Mouse (Mus musculus) neural tube, embryonic 15.5 days (tissue): ENCODE measurements at regions not wholly inside any gene's neighbourhood (a gene's known extent, or its start where the extent isn't known, plus 50 kb on each side); places are given as distances from the start of the nearest gene placed in this dataset.

Source experiments
- ATAC-seq: fragments of 200-750 bp; cut with Nextera tagmentation; 2 replicates; pipeline ENCODE4 v1.8.0; 2017; ENCODE audit warnings: mild to moderate bottlenecking, moderate TSS enrichment, moderate library complexity; ENCODE audit not compliant: low FRiP score
- H3K27ac ChIP-seq: fragments of 300-500 bp; sonication (generic); replicated peaks from 2 replicates; pipeline ENCODE4 v1.5.1; 2015; ENCODE audit warnings: mild to moderate bottlenecking, inconsistent platforms
- H3K27me3 ChIP-seq: fragments of 300-500 bp; sonication (generic); replicated peaks from 2 replicates; pipeline ENCODE4 v1.6.1; 2015; ENCODE audit warnings: inconsistent platforms
- H3K36me3 ChIP-seq: fragments of 300-500 bp; sonication (generic); 2 replicates; pipeline ENCODE4 v1.6.1; 2015; ENCODE audit warnings: inconsistent platforms
- H3K4me1 ChIP-seq: fragments of 300-500 bp; sonication (generic); 2 replicates; pipeline ENCODE4 v1.6.1; 2015; ENCODE audit warnings: inconsistent platforms
- H3K4me2 ChIP-seq: fragments of 300-500 bp; sonication (generic); 2 replicates; pipeline ENCODE4 v1.6.1; 2015; ENCODE audit warnings: inconsistent platforms, mild to moderate bottlenecking, moderate library complexity
- H3K4me3 ChIP-seq: fragments of 300-500 bp; sonication (generic); replicated peaks from 2 replicates; pipeline ENCODE4 v1.5.1; 2015; ENCODE audit warnings: mild to moderate bottlenecking, inconsistent platforms
- H3K9ac ChIP-seq: fragments of 300-500 bp; sonication (generic); replicated peaks from 2 replicates; pipeline ENCODE4 v1.6.1; 2015; ENCODE audit warnings: mild to moderate bottlenecking, inconsistent platforms
- H3K9me3 ChIP-seq: fragments of 300-500 bp; sonication (generic); replicated peaks from 2 replicates; pipeline ENCODE4 v1.6.1; 2016; ENCODE audit warnings: inconsistent platforms
- WGBS: fragments of 180-500 bp; shearing (Covaris S2); methylation state at CpG from one replicate; pipeline ENCODE4 v1.1.7; 2015; ENCODE audit warnings: mixed read lengths; 5-methylcytosine and 5-hydroxymethylcytosine counted together

DNA sequence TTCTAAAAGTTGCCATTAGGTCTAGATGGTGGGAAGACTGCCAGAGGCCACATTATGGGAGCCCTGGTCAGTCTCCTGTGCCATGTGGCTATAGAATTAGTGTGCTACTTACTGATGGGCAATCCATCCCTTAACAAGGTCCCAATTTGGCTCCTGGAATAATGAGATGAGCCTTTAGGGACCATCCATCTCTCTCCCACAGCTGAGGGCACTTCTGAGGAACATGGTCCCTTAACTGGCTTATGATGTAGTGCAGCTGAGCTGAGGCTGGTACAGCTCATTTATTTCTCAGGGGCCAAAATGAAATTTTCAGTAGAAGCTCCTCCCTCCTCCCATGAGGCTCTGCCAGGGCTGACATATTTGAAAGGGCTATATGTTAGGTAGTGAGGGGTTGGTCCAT, 697.9 kb downstream of the Hs3st4 start:
- 0 out of 2 replicates have a peak, but pooled peaks have one; percentile 17 for ATAC-seq

GRCm38 (mm10) chr7:124681212-124681611, 698.5 kb downstream of the Hs3st4 start:
- Histone ChIP-seq H3K9ac (no peak overlapping the region), H3K27ac (no peak overlapping the region), H3K4me1 (no peaks in the 10 kb centered on the region), H3K27me3 (no peaks in the 10 kb centered on the region), H3K9me3 (no peaks in the 10 kb centered on the region), H3K4me3 (no peak overlapping the region), H3K4me2 (no peak overlapping the region), H3K36me3 (no peaks in the 10 kb centered on the region)
- WGBS = 92% methylated on average over 10 of the region's 10 CpGs
- ATAC-seq = no peak

More for the DNA sequence above, 697.9 kb downstream of the Hs3st4 start:
- Histone ChIP-seq H3K4me2 (no peak overlapping the region), H3K4me1 (no peaks in the 10 kb centered on the region), H3K27me3 (no peaks in the 10 kb centered on the region), H3K9ac (no peak overlapping the region), H3K36me3 (no peaks in the 10 kb centered on the region), H3K27ac (no peak overlapping the region), H3K4me3 (no peak overlapping the region), H3K9me3 (no peaks in the 10 kb centered on the region)

DNA sequence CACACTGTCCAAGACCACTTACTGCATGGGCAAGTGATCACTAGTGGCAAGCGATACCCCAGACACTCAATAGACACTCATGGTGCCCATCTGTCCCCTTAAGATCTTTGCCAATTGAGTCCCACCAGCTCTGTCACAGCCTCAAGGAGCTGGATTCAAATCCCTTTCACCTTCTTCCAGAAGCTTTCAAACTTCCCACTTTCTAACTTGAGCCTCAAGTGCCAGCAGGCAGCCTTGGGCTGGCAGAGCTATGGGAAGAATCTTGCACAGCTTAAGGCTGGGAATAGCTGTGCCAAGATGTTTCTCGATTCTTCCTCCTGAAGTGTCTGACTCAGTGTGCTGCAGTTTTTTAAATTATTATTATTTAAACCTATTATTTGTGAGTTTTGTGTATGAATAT, 699.2 kb downstream of the Hs3st4 start:
- Histone ChIP-seq H3K4me2 (no peak overlapping the region), H3K27ac (no peak overlapping the region), H3K9ac (no peak overlapping the region), H3K9me3 (no peaks in the 10 kb centered on the region), H3K36me3 (no peaks in the 10 kb centered on the region), H3K4me1 (no peaks in the 10 kb centered on the region), H3K27me3 (no peaks in the 10 kb centered on the region), H3K4me3 (no peak overlapping the region)
- 99% methylated on average over 2 of the region's 2 CpGs for WGBS
- ATAC-seq = no peak

- no peak overlapping the region for H3K9ac ChIP-seq
- H3K36me3 ChIP-seq = no peaks in the 10 kb centered on the region
- H3K4me1 ChIP-seq = no peaks in the 10 kb centered on the region
- no peak for ATAC-seq
- H3K4me2 ChIP-seq = no peak overlapping the region
- no peaks in the 10 kb centered on the region for H3K27me3 ChIP-seq
- WGBS = 58% methylated on average over 2 of the region's 2 CpGs
- H3K4me3 ChIP-seq = no peak overlapping the region
- H3K9me3 ChIP-seq = no peaks in the 10 kb centered on the region
- no peak overlapping the region for H3K27ac ChIP-seq
Observed at GRCm38 (mm10) chr7:124685424-124685823, 702.8 kb downstream of the Hs3st4 start.

DNA sequence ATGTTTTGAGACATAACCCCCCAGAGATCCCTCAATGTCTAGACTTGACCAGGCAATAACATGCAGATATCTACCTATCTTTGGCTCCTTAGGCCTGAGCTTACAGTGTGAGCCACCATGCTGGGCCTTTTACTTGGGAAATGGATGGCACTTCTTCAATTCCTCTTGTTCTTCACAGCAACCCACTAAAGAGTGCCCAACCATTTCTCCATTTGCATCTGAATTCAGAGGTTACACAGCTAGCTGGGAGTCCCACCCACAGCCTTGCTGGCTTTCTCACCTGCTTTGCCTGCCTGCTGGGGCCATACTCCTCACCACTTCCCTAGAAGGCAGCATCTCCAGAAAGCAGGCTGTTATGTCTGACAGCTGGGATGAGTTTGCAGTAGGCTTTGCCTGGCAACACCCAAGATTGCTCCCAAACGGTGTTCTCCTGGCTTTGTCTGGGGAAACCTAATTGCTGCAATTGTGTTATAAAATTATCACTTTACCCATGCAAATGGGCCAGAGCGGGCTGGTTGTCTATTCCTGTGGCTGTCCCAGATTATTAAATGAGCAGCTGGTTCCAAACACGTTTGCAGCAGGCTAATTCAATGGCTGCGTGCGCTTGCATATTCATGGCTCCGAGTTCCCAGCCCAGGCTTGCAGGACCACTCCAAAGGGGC, 721.6 kb downstream of the Hs3st4 start:
- Histone ChIP-seq H3K9me3 (no peaks in the 10 kb centered on the region), H3K9ac (no peak overlapping the region), H3K27me3 (no peaks in the 10 kb centered on the region), H3K4me3 (no peak overlapping the region), H3K4me2 (no peak overlapping the region), H3K4me1 (peaks cover 18% of the 10 kb centered on the region), H3K27ac (no peak overlapping the region), H3K36me3 (no peaks in the 10 kb centered on the region)
- WGBS = 19% methylated on average over 6 of the region's 6 CpGs
- ATAC-seq = no peak

GRCm38 (mm10) chr7:124707143-124707542, 724.5 kb downstream of the Hs3st4 start:
- Histone ChIP-seq H3K9me3 (no peaks in the 10 kb centered on the region), H3K27ac (no peak overlapping the region), H3K36me3 (no peaks in the 10 kb centered on the region), H3K4me1 (peaks cover 22% of the 10 kb centered on the region), H3K27me3 (no peaks in the 10 kb centered on the region), H3K9ac (no peak overlapping the region), H3K4me2 (no peak overlapping the region), H3K4me3 (no peak overlapping the region)
- ATAC-seq = no peak
- 38% methylated on average over 3 of the region's 3 CpGs for WGBS

DNA sequence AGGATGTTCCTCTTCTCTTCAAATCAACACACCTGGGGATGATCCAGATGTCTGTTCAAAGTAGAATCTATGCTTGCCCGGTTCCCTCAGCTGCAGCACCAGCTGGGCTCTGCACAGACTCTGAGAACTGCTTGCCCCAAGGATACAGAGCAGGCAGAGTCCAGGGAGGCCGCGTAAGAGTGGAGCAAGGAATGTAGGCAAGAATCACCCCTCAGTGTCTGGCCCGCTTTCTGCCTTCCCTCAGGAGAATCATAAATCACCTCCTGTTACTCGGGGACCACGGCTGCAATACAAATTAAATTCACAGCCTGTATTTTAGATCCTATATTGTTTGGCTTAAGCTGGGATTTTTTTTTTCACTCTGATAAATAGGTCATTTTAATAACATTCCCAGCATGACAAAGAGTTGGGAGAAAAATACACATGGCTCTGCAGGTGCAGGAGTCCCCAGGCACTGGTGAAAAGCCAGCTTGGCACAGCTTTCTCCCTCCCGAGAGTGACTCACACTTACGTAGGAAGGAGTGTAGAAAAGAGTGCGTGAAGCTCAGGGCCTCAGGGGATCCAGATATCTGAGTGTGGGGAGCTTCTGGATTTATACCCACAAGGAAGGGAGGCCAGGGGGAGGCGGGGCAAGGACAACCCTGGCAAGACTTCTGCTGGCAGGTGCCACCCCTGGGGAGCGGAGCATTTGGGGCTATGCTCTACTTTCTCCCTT, 726.3 kb downstream of the Hs3st4 start:
- Histone ChIP-seq H3K4me2 (no peak overlapping the region; the same call in 1 of the 2 replicates), H3K27ac (no peak overlapping the region), H3K27me3 (no peaks in the 10 kb centered on the region), H3K4me3 (no peak overlapping the region), H3K4me1 (peaks cover 22% of the 10 kb centered on the region), H3K9me3 (no peaks in the 10 kb centered on the region), H3K9ac (no peak overlapping the region), H3K36me3 (no peaks in the 10 kb centered on the region)
- 20% methylated on average over 11 of the region's 11 CpGs for WGBS
- ATAC-seq = no peak

DNA sequence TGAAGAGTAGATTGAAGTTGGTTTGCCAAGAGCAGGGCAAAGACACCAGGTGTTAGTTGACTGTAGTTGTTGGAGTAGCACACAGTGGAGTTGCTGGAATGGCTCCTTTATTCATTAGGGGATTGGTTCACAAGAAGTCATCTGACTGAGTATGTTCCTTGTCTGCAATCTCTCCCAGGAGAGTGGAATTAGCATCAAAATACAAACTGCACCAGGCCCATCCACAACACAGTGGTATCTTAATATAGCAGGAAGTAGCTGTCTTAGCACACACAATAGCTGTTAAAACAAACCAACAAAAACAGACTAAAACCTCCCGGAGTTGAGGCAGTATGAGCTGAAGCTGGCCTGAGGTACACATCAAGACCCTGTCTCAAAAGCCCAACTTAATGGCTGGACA, 723.5 kb upstream of the Kdm8 start:
- H3K27ac ChIP-seq = no peak overlapping the region
- 59% methylated on average over 1 of the region's 1 CpGs for WGBS
- no peak overlapping the region for H3K9ac ChIP-seq
- no peaks in the 10 kb centered on the region for H3K27me3 ChIP-seq
- no peak overlapping the region for H3K4me3 ChIP-seq
- H3K36me3 ChIP-seq = no peaks in the 10 kb centered on the region
- no peak for ATAC-seq
- no peaks in the 10 kb centered on the region for H3K9me3 ChIP-seq
- no peaks in the 10 kb centered on the region for H3K4me1 ChIP-seq
- H3K4me2 ChIP-seq = no peak overlapping the region

GRCm38 (mm10) chr7:124742086-124742485, 702.4 kb upstream of the Kdm8 start:
- no peaks in the 10 kb centered on the region for H3K4me1 ChIP-seq
- no peaks in the 10 kb centered on the region for H3K27me3 ChIP-seq
- H3K36me3 ChIP-seq = no peaks in the 10 kb centered on the region
- 9% methylated on average over 2 of the region's 2 CpGs for WGBS
- H3K9ac ChIP-seq = no peak overlapping the region
- no peak for ATAC-seq
- H3K9me3 ChIP-seq = no peaks in the 10 kb centered on the region
- no peak overlapping the region for H3K27ac ChIP-seq
- H3K4me3 ChIP-seq = no peak overlapping the region
- no peak overlapping the region for H3K4me2 ChIP-seq

DNA sequence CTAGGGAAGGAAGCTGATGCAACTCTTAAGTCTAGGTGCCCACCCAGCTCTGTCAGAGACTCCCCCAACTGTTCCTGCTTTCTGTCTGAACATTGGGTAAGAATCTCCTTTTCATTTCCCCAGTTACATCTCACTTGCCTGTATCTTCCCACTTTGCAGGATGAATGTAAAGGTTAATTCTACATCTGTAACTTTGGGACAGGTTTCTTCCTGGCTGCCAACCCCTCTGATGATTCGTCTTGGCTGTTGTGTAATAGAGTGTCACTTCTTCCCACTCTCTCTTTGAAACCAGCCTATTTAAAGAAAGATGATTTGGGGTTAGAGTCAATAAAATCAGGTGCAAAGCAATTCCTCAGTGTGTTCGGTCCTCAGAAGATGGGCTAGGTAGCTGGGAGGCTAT, 698.2 kb upstream of the Kdm8 start:
- Histone ChIP-seq H3K4me1 (no peaks in the 10 kb centered on the region), H3K4me2 (no peak overlapping the region), H3K4me3 (no peak overlapping the region), H3K9ac (no peak overlapping the region), H3K27ac (no peak overlapping the region), H3K27me3 (no peaks in the 10 kb centered on the region), H3K36me3 (no peaks in the 10 kb centered on the region), H3K9me3 (no peaks in the 10 kb centered on the region)
- ATAC-seq = no peak
- 85% methylated on average over 2 of the region's 2 CpGs for WGBS

DNA sequence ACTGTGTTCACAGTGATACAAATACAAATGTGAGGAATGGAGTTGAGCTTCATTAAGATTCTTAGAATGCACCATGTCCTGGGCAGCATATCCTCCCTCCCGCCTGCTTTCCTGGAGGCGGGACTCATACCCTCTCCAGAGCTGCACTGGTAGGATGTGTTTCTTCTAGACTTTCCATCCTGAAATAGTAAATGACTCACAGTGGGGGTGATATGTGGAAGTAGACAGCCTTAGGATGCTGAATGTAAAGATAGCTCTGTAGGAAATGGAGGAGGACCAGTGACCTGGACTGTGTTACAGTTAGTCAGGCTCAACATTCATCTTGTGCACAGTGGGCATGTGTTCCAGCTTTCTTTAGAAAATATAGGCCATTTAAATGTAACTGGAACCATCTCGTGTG, 696.1 kb upstream of the Kdm8 start:
- no peak overlapping the region for H3K4me2 ChIP-seq
- H3K9ac ChIP-seq = no peak overlapping the region
- no peaks in the 10 kb centered on the region for H3K36me3 ChIP-seq
- H3K9me3 ChIP-seq = no peaks in the 10 kb centered on the region
- H3K4me1 ChIP-seq = no peaks in the 10 kb centered on the region
- no peak overlapping the region for H3K4me3 ChIP-seq
- no peak for ATAC-seq
- H3K27me3 ChIP-seq = no peaks in the 10 kb centered on the region
- H3K27ac ChIP-seq = no peak overlapping the region
- 77% methylated on average over 3 of the region's 3 CpGs for WGBS

- 96% methylated on average over 4 of the region's 4 CpGs for WGBS
- Histone ChIP-seq H3K36me3 (no peaks in the 10 kb centered on the region), H3K4me3 (no peak overlapping the region), H3K4me2 (no peak overlapping the region), H3K9ac (no peak overlapping the region), H3K27ac (no peak overlapping the region), H3K27me3 (no peaks in the 10 kb centered on the region), H3K4me1 (no peaks in the 10 kb centered on the region), H3K9me3 (no peaks in the 10 kb centered on the region)
- ATAC-seq = no peak
Observed at GRCm38 (mm10) chr7:124759084-124759483, 685.4 kb upstream of the Kdm8 start.
